Mouse (Mus musculus): Measurements from ENCODE around the gene Abhd16b. TPM values are rescaled to one million over a fixed set of nuclear protein-coding genes. Genes with fewer than 3 reads are reported as not detected.
"Not testable (repeated sequence)": the region's sequence is repeated elsewhere in the genome, so short reads cannot be mapped to it uniquely, and the experiment has no call there.

Abhd16b gene
- polyA plus RNA-seq, 1 experiment = not detected

DNA sequence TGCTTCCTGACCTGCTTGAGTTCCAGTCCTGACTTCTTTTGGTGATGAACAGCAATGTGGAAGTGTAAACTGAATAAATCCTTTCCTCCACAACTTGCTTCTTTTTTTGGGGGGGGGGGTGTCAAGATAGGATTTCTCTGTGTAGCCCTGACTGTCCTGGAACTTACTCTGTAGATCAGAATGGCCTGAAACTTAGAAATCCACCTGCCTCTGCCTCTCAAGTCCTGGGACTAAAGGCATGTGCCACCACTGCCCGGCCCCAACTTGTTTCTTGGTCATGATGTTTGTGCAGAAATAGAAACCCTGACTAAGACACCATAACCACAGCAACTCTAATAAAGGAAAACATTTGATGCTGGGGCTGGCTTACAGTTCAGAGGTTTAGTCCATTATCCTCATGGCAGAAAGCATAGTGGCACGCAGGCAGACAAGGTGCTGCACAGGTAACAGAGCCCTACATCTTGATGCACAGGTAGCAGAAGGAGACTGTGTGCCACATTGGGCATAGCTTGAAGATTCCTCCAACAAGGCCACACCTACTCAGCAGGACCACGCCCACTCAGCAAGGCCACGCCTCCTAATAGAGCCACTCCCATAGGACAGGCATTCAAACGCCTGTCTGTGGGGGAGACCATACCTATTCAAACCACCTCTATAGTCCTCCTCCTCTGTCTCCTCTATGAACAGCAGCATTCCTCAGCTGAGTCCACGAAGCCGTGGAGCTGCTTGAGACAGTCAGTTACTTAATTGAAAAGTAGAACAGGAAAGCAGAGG, 1.4 kb upstream of the Abhd16b start:
- TF ChIP-seq MYOD1 (IDR thresholded peaks at IDR 0.05; ENCODE audit: control insufficient read depth, insufficient read length, low read depth) = no peak
- TF ChIP-seq MAX (IDR thresholded peaks at IDR 0.05) = no peak
- no peak for TF ChIP-seq USF1 (IDR thresholded peaks at IDR 0.05; ENCODE audit: low read depth)
- no peak for TF ChIP-seq CEBPB (IDR thresholded peaks at IDR 0.05; ENCODE audit: low read depth)
- TF ChIP-seq FOSL1 (IDR thresholded peaks at IDR 0.05; ENCODE audit: insufficient read depth, low read length, poor library complexity, severe bottlenecking) = no peak
- TF ChIP-seq MYOG (IDR thresholded peaks at IDR 0.05; ENCODE audit: control insufficient read depth, extremely low read depth, insufficient read length) = no peak
- no peak for TF ChIP-seq CTCF (IDR thresholded peaks at IDR 0.05; ENCODE audit: control insufficient read depth, insufficient read depth, insufficient read length)
- H3K79me3 ChIP-seq (ENCODE audit: low read depth) = no peaks in the 10 kb centered on the region
- no peak overlapping the region for H3ac ChIP-seq (ENCODE audit: control insufficient read depth, insufficient read length, low read depth)
- H3K36me3 ChIP-seq (ENCODE audit: control insufficient read depth, insufficient read depth) = no peaks in the 10 kb centered on the region
- H3K4me3 ChIP-seq (ENCODE audit: insufficient read depth, poor library complexity, severe bottlenecking) = no peak overlapping the region
- H3K27me3 ChIP-seq (ENCODE audit: control insufficient read depth, insufficient read depth, insufficient read length) = peaks cover 7% of the 10 kb centered on the region
- no peaks in the 10 kb centered on the region for H3K79me2 ChIP-seq (ENCODE audit: control insufficient read depth, insufficient read depth)

DNA sequence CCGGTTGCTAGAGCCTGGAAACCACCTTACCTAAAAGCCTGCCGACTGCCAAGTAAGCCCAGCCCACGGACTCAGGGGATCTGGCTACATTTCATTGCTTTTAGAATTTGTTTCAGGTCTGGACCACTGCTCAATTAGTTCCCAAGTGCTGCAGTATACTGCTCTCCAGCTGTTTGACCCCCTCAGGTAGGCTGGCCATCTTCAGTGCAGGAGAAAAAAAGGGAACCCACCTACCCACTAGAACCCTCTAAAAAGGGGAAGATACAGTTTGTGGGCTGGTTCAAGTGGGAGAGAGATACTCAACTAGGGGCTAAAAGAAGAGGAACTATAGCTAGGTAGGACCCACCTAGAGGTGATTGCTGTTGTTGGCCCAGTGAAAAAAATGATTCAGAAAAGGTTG, 800 bp upstream of the Abhd16b start:
- no peak overlapping the region for H3ac ChIP-seq (ENCODE audit: control insufficient read depth, insufficient read length, low read depth)
- H3K27me3 ChIP-seq (ENCODE audit: control insufficient read depth, insufficient read depth, insufficient read length) = peaks cover 4% of the 10 kb centered on the region
- H3K36me3 ChIP-seq (ENCODE audit: control insufficient read depth, insufficient read depth) = no peaks in the 10 kb centered on the region
- H3K79me2 ChIP-seq (ENCODE audit: control insufficient read depth, insufficient read depth) = peaks cover 2% of the 10 kb centered on the region
- H3K79me3 ChIP-seq (ENCODE audit: low read depth) = no peaks in the 10 kb centered on the region
- no peak overlapping the region for H3K4me3 ChIP-seq (ENCODE audit: insufficient read depth, poor library complexity, severe bottlenecking)
- no peak for TF ChIP-seq MAX (IDR thresholded peaks at IDR 0.05)
- no peak for TF ChIP-seq MYOG (IDR thresholded peaks at IDR 0.05; ENCODE audit: control insufficient read depth, extremely low read depth, insufficient read length)
- no peak for TF ChIP-seq CTCF (IDR thresholded peaks at IDR 0.05; ENCODE audit: control insufficient read depth, insufficient read depth, insufficient read length)
- no peak for TF ChIP-seq CEBPB (IDR thresholded peaks at IDR 0.05; ENCODE audit: low read depth)
- TF ChIP-seq FOSL1 (IDR thresholded peaks at IDR 0.05; ENCODE audit: insufficient read depth, low read length, poor library complexity, severe bottlenecking) = no peak
- no peak for TF ChIP-seq MYOD1 (IDR thresholded peaks at IDR 0.05; ENCODE audit: control insufficient read depth, insufficient read length, low read depth)
- no peak for TF ChIP-seq USF1 (IDR thresholded peaks at IDR 0.05; ENCODE audit: low read depth)

DNA sequence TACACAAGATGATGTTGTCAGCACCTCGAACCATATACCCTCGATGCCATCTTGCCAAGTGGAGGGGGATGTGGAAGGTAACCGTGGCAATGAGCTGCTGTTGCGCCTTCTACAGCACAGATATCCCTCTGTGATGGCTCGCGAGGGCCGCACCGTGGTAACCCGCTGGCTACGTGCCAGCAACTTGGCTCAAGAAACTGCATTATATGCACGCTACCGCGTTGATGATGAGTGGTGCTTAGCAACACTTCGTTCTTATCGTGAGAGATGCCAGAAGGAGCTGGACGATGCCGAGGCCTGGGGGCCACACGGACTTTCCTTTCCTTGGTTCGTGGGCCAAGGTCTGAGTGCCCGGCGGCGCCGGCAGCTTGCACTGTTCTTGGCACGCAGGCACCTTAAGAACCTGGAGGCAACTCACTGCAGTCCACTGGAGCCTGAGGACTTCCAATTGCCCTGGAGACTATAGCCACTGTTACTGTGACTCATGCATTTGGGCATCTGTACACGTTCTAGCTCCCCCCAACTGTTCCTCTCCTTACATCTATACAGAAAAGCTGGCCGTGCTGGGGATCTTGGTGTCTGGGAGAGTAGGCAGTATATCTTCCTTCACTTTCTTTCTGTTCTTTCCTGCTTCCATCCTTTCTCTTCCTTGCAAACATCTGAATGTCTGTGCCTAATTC, 1.4 kb downstream of the Abhd16b start:
- Histone ChIP-seq H3K36me3 (ENCODE audit: control insufficient read depth, insufficient read depth) (peaks cover 3% of the 10 kb centered on the region), H3K27me3 (ENCODE audit: control insufficient read depth, insufficient read depth, insufficient read length) (peaks cover 4% of the 10 kb centered on the region), H3K79me2 (ENCODE audit: control insufficient read depth, insufficient read depth) (peaks cover 24% of the 10 kb centered on the region), H3K4me3 (ENCODE audit: insufficient read depth, poor library complexity, severe bottlenecking) (no peak overlapping the region), H3ac (ENCODE audit: control insufficient read depth, insufficient read length, low read depth) (no peak overlapping the region), H3K79me3 (ENCODE audit: low read depth) (peaks cover 18% of the 10 kb centered on the region)
- TF ChIP-seq FOSL1 (IDR thresholded peaks at IDR 0.05; ENCODE audit: insufficient read depth, low read length, poor library complexity, severe bottlenecking) = no peak
- TF ChIP-seq MAX (IDR thresholded peaks at IDR 0.05) = no peak
- TF ChIP-seq CEBPB (IDR thresholded peaks at IDR 0.05; ENCODE audit: low read depth) = no peak
- TF ChIP-seq USF1 (IDR thresholded peaks at IDR 0.05; ENCODE audit: low read depth) = no peak
- TF ChIP-seq MYOG (IDR thresholded peaks at IDR 0.05; ENCODE audit: control insufficient read depth, extremely low read depth, insufficient read length) = no peak

DNA sequence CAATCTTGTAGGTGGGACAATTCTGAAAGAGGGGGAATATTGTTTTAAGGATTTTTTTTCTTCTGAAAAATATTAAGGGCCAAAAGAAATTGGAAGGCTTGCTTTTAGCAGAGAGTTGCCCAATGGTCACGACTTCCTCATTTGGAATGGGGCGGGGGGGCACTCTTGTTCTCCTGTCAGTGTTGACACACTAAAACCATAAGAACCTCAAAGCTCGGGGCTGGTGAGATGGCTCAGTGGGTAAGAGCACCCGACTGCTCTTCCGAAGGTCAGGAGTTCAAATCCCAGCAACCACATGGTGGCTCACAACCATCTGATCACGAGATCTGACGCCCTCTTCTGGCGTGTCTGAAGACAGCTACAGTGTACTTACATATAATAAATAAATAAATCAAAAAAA, 2.8 kb downstream of the Abhd16b start:
- not testable (repeated sequence) for H3ac ChIP-seq (ENCODE audit: control insufficient read depth, insufficient read length, low read depth); H3K27me3 ChIP-seq (ENCODE audit: control insufficient read depth, insufficient read depth, insufficient read length)
- H3K36me3 ChIP-seq (ENCODE audit: control insufficient read depth, insufficient read depth) = peaks cover 18% of the 10 kb centered on the region
- H3K4me3 ChIP-seq (ENCODE audit: insufficient read depth, poor library complexity, severe bottlenecking) = peak overlapping the region; percentile 89
- peaks cover 30% of the 10 kb centered on the region for H3K79me3 ChIP-seq (ENCODE audit: low read depth)
- peaks cover 38% of the 10 kb centered on the region for H3K79me2 ChIP-seq (ENCODE audit: control insufficient read depth, insufficient read depth)

DNA sequence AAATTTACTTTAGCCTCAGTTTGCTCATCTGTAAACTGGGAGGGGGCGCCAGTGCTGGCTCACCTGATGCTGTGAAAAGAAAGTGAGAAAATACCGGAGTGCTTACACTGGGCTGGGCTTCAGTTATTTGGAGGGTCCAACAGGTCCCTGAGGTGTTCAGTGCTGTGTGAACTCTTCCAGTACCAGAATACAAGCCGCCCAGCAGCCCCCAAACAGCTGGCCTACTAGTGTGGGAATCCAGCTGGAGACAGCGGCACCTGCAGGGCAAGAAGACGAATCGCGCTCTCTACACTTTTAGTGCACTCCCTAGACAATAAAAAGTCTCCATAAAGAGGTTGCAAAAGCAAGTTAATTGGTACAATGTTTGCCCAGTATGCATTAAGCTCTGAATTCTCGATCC, 3.3 kb downstream of the Abhd16b start:
- Histone ChIP-seq H3K79me3 (ENCODE audit: low read depth) (peaks cover 34% of the 10 kb centered on the region), H3K4me3 (ENCODE audit: insufficient read depth, poor library complexity, severe bottlenecking) (peak overlapping the region; percentile 89), H3K79me2 (ENCODE audit: control insufficient read depth, insufficient read depth) (peaks cover 43% of the 10 kb centered on the region), H3K36me3 (ENCODE audit: control insufficient read depth, insufficient read depth) (peaks cover 22% of the 10 kb centered on the region), H3K27me3 (ENCODE audit: control insufficient read depth, insufficient read depth, insufficient read length) (peaks cover 4% of the 10 kb centered on the region), H3ac (ENCODE audit: control insufficient read depth, insufficient read length, low read depth) (peak overlapping the region; percentile 27)
- TF ChIP-seq CTCF (IDR thresholded peaks at IDR 0.05; ENCODE audit: control insufficient read depth, insufficient read depth, insufficient read length) (peak; percentile 46), FOSL1 (IDR thresholded peaks at IDR 0.05; ENCODE audit: insufficient read depth, low read length, poor library complexity, severe bottlenecking) (no peak), USF1 (IDR thresholded peaks at IDR 0.05; ENCODE audit: low read depth) (no peak), MYOD1 (IDR thresholded peaks at IDR 0.05; ENCODE audit: control insufficient read depth, insufficient read length, low read depth) (no peak)
